Mouse (Mus musculus) erythroid progenitor cell, adult 5-6 weeks (primary cell): ENCODE measurements around the gene Thap3. TPM values are rescaled to one million over a fixed set of nuclear protein-coding genes. Genes with fewer than 3 reads are reported as not detected.
"Not testable (repeated sequence)": the region's sequence is repeated elsewhere in the genome, so short reads cannot be mapped to it uniquely, and the experiment has no call there.

Experiments used
- ATAC-seq: replicated peaks from 2 replicates; pipeline ENCODE4 v1.8.0; 2016; ENCODE audit warnings: moderate number of reproducible peaks, mild to moderate bottlenecking, moderate TSS enrichment, inconsistent platforms; ENCODE audit not compliant: poor library complexity, low FRiP score, severe bottlenecking
- total RNA-seq, 2 experiments: library from RNA; stranded (forward) in 1 of 2; stranded (reverse) in 1 of 2; fragments of 150-400 nt in 1 of 2; fragments of 186-747, 209-891 nt in 1 of 2; gene quantifications; 2 replicates each; pipeline versions ENCODE4 v1.2.3 to v1.2.4; 2015 to 2017; ENCODE audit warnings: low replicate concordance in 2 of 2

Thap3 gene
- total RNA-seq (2015; ENCODE audit: low replicate concordance) (6.8 TPM in 1 of 2 replicates, not detected in the other), total RNA-seq (2017; ENCODE audit: low replicate concordance) (4.0 TPM in 1 of 2 replicates, not detected in the other)

- no peak for ATAC-seq
These were observed at the start of gene Thap3 for GRCm38 (mm10) chr4:151988342-151989109. TSS of gene Thap3 (minus strand) at chr4:151988997.

DNA sequence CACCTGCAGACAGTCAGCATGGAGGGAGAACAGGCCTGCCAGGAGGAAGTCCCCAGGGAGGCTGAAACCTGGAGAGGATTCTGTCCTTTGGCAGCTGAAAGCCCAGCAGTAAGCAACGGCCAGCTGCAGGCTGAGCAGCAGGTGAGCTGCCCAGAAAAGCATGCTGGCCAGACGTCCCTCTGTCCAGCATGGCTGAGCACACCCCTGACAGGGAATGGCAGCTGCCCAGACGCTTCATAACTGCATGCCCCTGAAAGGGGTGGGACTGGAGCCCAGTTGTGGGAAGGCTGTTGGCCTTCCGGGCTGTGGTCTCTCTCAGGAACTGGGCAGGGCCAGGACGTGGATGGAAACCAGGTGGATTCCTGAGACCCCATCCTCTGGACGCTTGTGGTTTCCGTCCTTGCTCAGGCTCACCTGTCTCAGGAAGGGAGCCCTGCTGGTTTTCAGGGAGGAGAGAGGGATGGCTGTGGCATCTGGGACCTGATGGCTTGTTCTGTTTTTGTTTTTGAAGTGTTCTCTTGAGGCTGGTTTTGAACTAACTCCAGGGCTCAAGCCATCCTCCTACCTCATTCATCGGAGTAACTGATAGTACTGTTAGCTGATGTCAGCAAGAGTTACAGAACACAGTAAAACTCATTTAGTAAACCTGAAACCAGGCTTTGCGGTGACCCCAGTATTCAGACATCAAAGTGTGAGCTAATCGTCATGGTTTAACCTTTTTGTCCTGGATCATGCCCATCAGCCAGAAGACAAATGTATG, 49.6 kb upstream of the Thap3 start, which contains the start of gene Tas1r1:
TSS of gene Tas1r1 (minus strand) at position 344 of the 760 bp plus-strand sequence.
- ATAC-seq = no peak

DNA sequence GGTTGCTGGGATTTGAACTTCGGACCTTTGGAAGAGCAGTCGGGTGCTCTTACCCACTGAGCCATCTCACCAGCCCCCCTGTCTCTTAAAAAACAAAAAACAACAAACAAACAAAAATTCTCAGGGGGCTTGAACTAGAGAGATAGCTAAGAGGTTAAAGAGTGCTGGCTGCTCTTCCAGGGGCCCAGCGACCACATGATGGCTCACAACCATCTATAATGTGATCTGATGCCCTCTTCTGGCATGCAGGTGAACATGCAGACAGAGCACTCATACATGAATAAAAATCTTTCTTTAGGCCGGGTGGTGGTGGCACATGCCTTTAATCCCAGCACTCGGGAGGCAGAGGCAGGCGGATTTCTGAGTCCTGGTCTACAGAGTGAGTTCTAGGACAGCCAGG, 47.7 kb upstream of the Thap3 start:
- ATAC-seq = not testable (repeated sequence)

GRCm38 (mm10) chr4:152032922-152033321, 44.1 kb upstream of the Thap3 start:
- no peak for ATAC-seq

DNA sequence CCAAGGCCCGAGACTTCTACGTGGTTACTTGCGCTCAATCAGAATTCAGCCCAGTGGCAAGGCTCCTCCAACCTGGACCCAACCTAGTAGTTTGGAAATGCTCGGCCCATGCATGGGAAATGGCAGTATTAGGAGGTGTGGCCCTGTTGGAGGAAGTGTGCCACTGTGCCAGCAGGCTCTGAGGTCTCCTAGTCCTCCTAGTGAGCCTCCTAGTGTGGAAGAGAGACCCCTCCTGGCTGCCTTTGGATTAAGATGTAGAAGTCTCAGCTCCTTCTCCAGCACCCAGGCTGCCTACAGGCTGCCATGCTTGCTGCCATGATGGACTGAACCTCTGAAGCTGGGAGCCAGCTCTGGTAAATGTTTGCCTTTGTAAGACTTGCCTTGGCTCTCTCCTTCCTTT, 41.2 kb upstream of the Thap3 start:
- no peak for ATAC-seq

- ATAC-seq = no peak
These were observed 40.3 kb upstream of the Thap3 start for GRCm38 (mm10) chr4:152029087-152029486.

DNA sequence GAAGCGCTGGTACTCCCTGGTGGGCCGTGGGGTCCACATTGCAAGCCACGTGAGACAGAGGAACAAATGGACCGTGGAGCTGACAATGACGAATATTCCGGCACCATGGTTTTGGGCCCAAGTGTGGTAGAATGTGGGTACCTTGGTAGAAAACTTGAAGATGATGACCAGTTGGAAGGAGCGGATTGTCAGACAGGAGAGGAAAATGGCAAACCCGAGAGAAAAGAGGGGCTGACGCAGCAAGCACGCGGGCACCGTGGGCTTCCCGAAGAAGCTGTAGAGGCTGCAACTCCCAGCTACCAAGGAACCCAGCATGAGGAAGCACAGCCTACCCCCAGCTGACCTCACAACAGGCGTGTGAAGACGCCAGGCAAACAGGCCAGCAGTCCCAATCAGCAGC, 39.7 kb upstream of the Thap3 start:
- no peak for ATAC-seq

DNA sequence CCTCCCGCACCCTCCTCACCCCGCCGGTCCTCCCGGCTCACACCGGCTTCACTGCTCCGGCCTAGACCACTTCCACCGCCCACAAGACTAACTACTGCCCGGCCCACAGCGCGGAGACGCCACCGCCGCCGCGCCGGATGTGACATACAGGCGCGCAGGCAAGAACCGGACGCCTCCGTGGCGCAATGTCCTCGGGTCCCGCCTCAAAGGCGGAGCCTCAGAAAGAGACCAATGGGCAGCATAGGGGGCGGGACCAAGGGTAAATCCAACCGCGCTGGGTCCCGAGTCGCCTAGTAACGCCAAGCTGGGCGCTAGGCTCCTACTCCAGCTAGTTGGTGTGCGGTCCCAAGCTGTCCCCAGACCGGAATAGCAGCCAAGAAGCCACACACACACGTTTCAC, 38.7 kb upstream of the Thap3 start, which contains the start of gene Zbtb48:
TSS of gene Zbtb48 (minus strand) at position 148 of the 400 bp plus-strand sequence.
- peak; percentile 96 for ATAC-seq

DNA sequence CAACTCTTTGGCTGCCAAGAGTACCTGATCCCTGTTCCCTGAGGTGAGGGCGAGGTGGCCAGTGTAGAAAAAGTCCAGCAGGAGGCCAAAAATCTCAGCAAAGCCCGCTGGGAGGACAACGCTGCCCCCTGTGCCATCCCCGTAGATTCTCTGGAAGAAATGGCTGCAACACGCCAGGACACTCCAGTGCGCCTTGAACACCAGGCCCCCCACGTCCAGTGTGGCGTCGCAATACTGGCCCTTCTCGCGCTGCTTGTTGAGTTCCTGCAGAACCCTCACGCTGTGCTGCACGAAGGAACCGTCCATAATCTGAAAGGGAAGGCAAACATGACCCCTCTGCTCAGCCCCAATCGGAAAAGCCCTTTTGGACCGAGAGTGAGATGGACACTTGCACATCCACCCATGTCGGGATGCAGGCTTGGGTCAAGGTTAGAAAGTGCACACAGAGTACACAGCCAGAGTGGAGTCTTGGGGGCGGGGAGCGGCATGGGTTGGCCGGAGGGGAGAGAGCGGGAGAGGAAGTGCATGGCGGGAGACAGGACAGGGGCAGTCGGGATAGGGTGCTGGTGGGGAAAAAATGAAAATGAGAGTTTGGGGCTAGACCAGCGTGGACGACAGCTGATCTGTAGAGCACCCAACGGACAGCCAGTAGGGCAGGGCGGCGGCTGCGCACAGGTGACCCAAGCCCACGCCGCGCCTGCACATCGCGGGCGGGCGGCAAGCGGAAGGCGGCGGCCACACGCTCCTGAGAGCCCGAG, 38.1 kb upstream of the Thap3 start:
- ATAC-seq = peak; percentile 17; the same call in 1 of the 2 replicates

GRCm38 (mm10) chr4:152024525-152024924, 35.7 kb upstream of the Thap3 start:
- no peak for ATAC-seq

GRCm38 (mm10) chr4:152022506-152022905, 33.7 kb upstream of the Thap3 start:
- no peak for ATAC-seq

DNA sequence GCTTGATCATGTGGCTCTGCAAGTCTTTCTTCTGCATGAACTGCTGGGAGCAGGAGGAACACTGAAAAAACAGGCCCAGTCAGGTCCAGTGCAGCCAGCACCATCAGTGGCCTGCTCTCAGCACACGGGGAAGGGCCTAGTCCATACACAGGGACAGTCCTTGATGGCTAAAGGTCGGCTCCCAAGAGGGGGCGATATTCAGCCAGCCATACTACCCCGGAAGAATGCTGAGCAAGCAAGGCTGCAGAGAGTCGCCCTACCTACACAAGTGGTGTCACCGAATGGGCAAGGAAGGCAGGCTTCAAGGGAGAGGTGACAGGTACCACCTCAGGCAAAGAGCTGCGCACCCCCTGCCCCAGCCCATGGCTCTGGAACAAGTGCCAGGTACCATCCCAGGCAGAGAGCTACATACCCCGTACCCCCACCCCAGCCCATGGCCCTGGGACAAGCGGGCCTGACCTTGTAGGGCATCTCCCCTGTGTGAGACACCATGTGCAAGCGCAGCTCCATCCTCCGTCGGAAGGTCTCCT, 32.8 kb upstream of the Thap3 start:
- no peak for ATAC-seq

DNA sequence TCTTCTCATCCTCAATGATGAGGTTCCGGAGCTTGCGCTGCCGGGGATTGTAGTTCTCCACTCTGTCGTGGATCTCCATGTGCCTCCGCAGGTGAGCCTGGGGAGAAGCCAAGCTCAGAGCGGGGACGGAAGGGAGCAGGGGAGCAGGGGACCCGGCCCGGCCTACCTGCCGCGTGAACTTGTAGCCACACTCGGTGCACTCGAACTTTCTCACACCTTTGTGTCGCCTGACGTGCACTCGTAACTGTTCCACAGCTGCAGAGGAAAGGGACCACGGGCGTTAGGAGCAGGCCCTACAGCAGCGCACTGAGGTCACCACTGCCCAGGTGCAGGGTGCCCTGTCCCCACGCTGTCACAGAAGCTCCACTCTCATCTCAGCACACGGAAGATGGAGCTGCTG, 31.2 kb upstream of the Thap3 start:
- no peak for ATAC-seq

GRCm38 (mm10) chr4:152019073-152019472, 30.3 kb upstream of the Thap3 start:
- no peak for ATAC-seq

DNA sequence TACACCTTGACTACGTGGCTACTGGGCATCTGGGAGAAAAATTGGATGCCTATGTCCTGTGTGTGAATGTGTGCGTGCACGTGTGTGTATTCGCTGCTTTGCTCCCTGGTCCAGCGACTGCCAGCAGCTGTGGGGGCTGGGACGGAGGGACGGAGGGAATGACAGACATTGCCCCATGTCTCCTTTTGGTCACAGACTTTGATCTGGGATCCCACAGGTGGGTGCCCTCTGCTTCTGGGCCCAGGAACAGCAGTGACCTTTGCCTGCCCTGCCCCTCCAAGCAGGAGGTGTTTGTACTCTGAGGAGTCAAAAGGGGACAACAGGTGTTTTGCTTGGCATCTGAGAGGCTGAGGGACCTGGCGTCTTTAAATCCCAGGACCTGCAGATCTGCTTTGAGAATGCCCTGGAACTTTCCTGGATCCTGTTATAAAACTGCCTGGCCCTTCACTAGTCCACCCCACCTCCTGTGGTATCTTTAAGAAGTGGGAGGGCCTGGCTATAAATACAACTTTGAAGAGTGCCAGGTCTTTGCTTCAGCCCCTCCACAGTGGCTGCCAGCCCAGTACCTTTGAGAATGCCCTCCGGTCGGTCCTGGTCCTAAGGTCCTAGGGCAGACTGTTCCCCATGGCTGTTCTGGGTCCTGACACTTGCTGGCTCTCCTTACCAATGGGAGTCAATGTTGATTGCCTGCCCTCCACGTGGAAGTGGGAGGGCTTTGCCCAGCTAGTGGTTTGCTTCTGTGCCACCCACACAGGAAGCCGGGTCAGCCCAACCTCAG, 24.4 kb upstream of the Thap3 start:
- no peak for ATAC-seq

GRCm38 (mm10) chr4:152012109-152012508, 23.3 kb upstream of the Thap3 start:
- no peak for ATAC-seq

DNA sequence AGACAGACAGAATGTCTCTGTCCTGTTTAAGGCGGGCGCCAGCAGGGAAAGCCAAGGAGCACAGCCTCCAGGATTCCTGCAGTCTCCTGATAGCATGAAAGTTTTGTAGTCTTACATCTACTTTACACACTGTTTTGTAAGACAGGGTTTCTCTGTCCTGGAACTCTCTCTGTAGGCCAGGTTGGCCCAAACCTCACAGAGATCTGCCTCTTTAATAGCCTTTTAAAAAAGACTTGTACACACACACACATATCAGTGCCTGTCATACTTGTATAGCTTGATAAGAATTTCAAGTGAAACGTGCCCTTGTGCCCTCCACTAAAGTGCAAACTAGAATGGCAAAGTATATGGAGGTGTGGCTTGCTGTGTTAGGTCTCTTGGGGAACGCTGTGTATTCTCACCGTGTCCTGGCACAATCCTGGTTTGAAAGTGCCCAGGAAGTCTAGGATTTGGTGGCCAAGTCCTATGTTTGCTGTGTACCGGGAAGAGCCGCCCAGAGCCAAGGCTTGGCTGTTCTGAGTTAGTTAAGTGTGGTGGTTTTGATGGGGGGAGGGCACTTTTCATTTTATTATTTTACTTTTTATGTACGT, 22.5 kb upstream of the Thap3 start:
- no peak for ATAC-seq

DNA sequence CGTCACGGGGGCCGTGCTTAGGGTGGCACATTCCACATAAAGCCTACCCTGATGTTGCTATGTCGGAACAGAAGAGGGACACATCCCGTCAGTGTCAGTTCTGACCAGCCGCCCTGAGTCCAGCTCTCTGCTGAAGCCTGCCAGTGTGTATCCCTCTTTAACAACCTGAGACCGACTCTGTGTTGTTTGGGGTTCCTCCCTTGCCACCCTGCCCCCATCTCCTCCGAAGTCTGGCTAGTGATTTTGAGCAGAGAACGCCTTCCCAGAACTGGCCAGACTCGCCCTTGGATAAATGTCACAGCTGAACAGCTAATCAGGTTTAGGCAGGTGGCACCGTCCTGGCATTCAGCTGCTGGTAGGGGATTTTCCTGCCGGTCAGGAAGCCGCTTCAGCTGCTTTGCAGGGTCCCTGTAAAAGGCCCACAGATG, 21.9 kb upstream of the Thap3 start:
- no peak for ATAC-seq
